Mouse (Mus musculus) embryonic facial prominence, embryonic 14.5 days (tissue): ENCODE data around the gene Gng7. TPM values are rescaled to one million over a fixed set of nuclear protein-coding genes. Genes with fewer than 3 reads are reported as not detected.
A peak's percentile ranks its signal among the peaks of the same experiment; 100 is the strongest.

Source experiments
- ATAC-seq: fragments of 200-750 bp; cut with Nextera tagmentation; 2 replicates; pipeline ENCODE4 v1.8.0; 2017; ENCODE audit warnings: low read depth, moderate number of reproducible peaks, moderate TSS enrichment
- DNase-seq: peaks from one replicate; pipeline ENCODE4 v3.0.0-alpha.2; 2015; ENCODE audit warnings: low spot score
- H3K27ac ChIP-seq: fragments of 300-500 bp; sonication (generic); replicated peaks from 2 replicates; pipeline ENCODE4 v1.5.1; 2014; ENCODE audit warnings: low read depth, mild to moderate bottlenecking, low read length, moderate library complexity
- H3K27me3 ChIP-seq: fragments of 300-500 bp; sonication (generic); replicated peaks from 2 replicates; pipeline ENCODE4 v1.6.1; 2014; ENCODE audit warnings: low read length; ENCODE audit not compliant: control insufficient read depth, insufficient read depth
- H3K36me3 ChIP-seq: fragments of 300-500 bp; sonication (generic); 2 replicates; pipeline ENCODE4 v1.6.1; 2014; ENCODE audit warnings: low read length, mixed read lengths; ENCODE audit not compliant: control insufficient read depth, insufficient read depth
- H3K4me1 ChIP-seq: fragments of 300-500 bp; sonication (generic); 2 replicates; pipeline ENCODE4 v1.6.1; 2014; ENCODE audit warnings: antibody characterized with exemption, low read length; ENCODE audit not compliant: control insufficient read depth, insufficient read depth
- H3K4me2 ChIP-seq: fragments of 300-500 bp; sonication (generic); 2 replicates; pipeline ENCODE4 v1.6.1; 2014; ENCODE audit warnings: low read depth, mild to moderate bottlenecking, low read length, moderate library complexity, mixed read lengths
- H3K4me3 ChIP-seq: fragments of 300-500 bp; sonication (generic); 2 replicates; pipeline ENCODE4 v1.5.1; 2014; ENCODE audit warnings: low read depth, mild to moderate bottlenecking, low read length
- H3K9ac ChIP-seq: fragments of 300-500 bp; sonication (generic); 2 replicates; pipeline ENCODE4 v1.6.1; 2014; ENCODE audit warnings: low read depth, mild to moderate bottlenecking, low read length, moderate library complexity, mixed read lengths
- H3K9me3 ChIP-seq: fragments of 300-500 bp; sonication (generic); 2 replicates; pipeline ENCODE4 v1.6.1; 2016; ENCODE audit warnings: low read length; ENCODE audit not compliant: control insufficient read depth
- WGBS: fragments of 180-500 bp; shearing (Covaris S2); extraction: QIAGEN DNeasy Blood & Tissue Kit; methylation state at CpG from one replicate; pipeline ENCODE4 v1.1.7; 2014; 5-methylcytosine and 5-hydroxymethylcytosine counted together
- polyA plus RNA-seq: library from polyadenylated mRNA; unstranded; fragments of >200 nt; fragmentation: Nextera tagmentation; extraction: Ambion mirVana; gene quantifications from 2 replicates; pipeline ENCODE4 v1.2.1, GENCODE M21; 2014

The Gng7 gene
- polyA plus RNA-seq, 1 experiment from 2014 or later, result 5.9 TPM

GRCm38 (mm10) chr10:80899591-80900317 lies 115.0 kb downstream of the Gng7 start:
- Histone ChIP-seq H3K27ac (no peak overlapping the region), H3K4me2 (peak overlapping the region; percentile 72), H3K4me3 (peak overlapping the region; percentile 73), H3K36me3 (peaks cover 38% of the 10 kb centered on the region), H3K27me3 (no peaks in the 10 kb centered on the region), H3K9ac (peak overlapping the region; percentile 75), H3K9me3 (no peaks in the 10 kb centered on the region), H3K4me1 (peaks cover 10% of the 10 kb centered on the region)
- 16% methylated on average over 23 of the region's 25 CpGs for WGBS
- ATAC-seq (no peak), DNase-seq (no peak)

GRCm38 (mm10) chr10:80899074-80899473 lies 115.7 kb downstream of the Gng7 start:
- DNase-seq (no peak), ATAC-seq (no peak)
- no peaks in the 10 kb centered on the region for H3K9me3 ChIP-seq
- peak overlapping the region; percentile 72 for H3K4me2 ChIP-seq
- no peak overlapping the region for H3K27ac ChIP-seq
- 94% methylated on average over 8 of the region's 8 CpGs for WGBS
- H3K27me3 ChIP-seq, result no peaks in the 10 kb centered on the region
- no peak overlapping the region for H3K4me3 ChIP-seq
- H3K36me3 ChIP-seq, result peaks cover 31% of the 10 kb centered on the region
- peaks cover 10% of the 10 kb centered on the region for H3K4me1 ChIP-seq
- H3K9ac ChIP-seq, result 0 out of 2 replicates have a peak overlapping the region, but pooled peaks have one; percentile 14

Other genes with a start within 250 kb of the Gng7 start
- gene Sf3a2, start 216.7 kb downstream of the Gng7 start, polyA plus RNA-seq, result 69.6 TPM in 2 replicates
- 102 and 111 TPM in 2 replicates for gene Plekhj1, start 216.3 kb downstream of the Gng7 start, polyA plus RNA-seq
- gene Amh, start 209.7 kb downstream of the Gng7 start, polyA plus RNA-seq, result 0.13 TPM in 1 of 2 replicates, not detected in the other
- 13.0 and 20.3 TPM in 2 replicates for gene Jsrp1, start 201.4 kb downstream of the Gng7 start, polyA plus RNA-seq
- 1,606 and 1,697 TPM in 2 replicates for gene Oaz1, start 188.3 kb downstream of the Gng7 start, polyA plus RNA-seq
- gene Lingo3, start 170.9 kb downstream of the Gng7 start, polyA plus RNA-seq, result 1.2 and 1.3 TPM in 2 replicates
- 303 and 331 TPM in 2 replicates for gene Lsm7, start 159.7 kb downstream of the Gng7 start, polyA plus RNA-seq
- gene Sppl2b, start 159.7 kb downstream of the Gng7 start, polyA plus RNA-seq, result 37.6 and 40.8 TPM in 2 replicates
- 0.06 and 0.08 TPM in 2 replicates for gene Tmprss9, start 143.1 kb downstream of the Gng7 start, polyA plus RNA-seq
- 325 and 348 TPM in 2 replicates for gene Timm13, start 114.0 kb downstream of the Gng7 start, polyA plus RNA-seq
- 21.6 and 22.9 TPM in 2 replicates for gene Lmnb2, start 96.7 kb downstream of the Gng7 start, polyA plus RNA-seq
- gene Gadd45b, start 84.9 kb downstream of the Gng7 start, polyA plus RNA-seq, result 35.5 and 39.9 TPM in 2 replicates
- gene Diras1, start 10.7 kb upstream of the Gng7 start, polyA plus RNA-seq, result 0.95 and 1.1 TPM in 2 replicates
- gene Slc39a3, start 22.5 kb upstream of the Gng7 start, polyA plus RNA-seq, result 11.9 and 15.4 TPM in 2 replicates
- 163 and 179 TPM in 2 replicates for gene Sgta, start 45.2 kb upstream of the Gng7 start, polyA plus RNA-seq
- gene Thop1, start 55.1 kb upstream of the Gng7 start, polyA plus RNA-seq, result 61.7 and 62.9 TPM in 2 replicates
- 0.60 and 0.68 TPM in 2 replicates for gene Creb3l3, start 83.9 kb upstream of the Gng7 start, polyA plus RNA-seq
- 166 and 178 TPM in 2 replicates for gene Map2k2, start 91.0 kb upstream of the Gng7 start, polyA plus RNA-seq
- 24.1 and 25.9 TPM in 2 replicates for gene Zbtb7a, start 120.3 kb upstream of the Gng7 start, polyA plus RNA-seq
- 33.2 and 35.6 TPM in 2 replicates for gene Pias4, start 153.0 kb upstream of the Gng7 start, polyA plus RNA-seq
- 549 and 578 TPM in 2 replicates for gene Eef2, start 161.7 kb upstream of the Gng7 start, polyA plus RNA-seq
- gene Dapk3, start 168.1 kb upstream of the Gng7 start, polyA plus RNA-seq, result 53.4 and 58.3 TPM in 2 replicates
- gene 4930442H23Rik, start 168.9 kb upstream of the Gng7 start, polyA plus RNA-seq, result not detected in 2 replicates
- 1.2 and 1.7 TPM in 2 replicates for gene Nmrk2, start 187.1 kb upstream of the Gng7 start, polyA plus RNA-seq
- 2.3 and 2.4 TPM in 2 replicates for gene Atcay, start 215.9 kb upstream of the Gng7 start, polyA plus RNA-seq
- 6.5 and 9.7 TPM in 2 replicates for gene Zfr2, start 218.2 kb upstream of the Gng7 start, polyA plus RNA-seq
- gene Matk, start 238.0 kb upstream of the Gng7 start, polyA plus RNA-seq, result 4.9 and 5.4 TPM in 2 replicates